Mouse (Mus musculus) embryonic facial prominence, embryonic 12.5 days (tissue): ENCODE data around the gene Atp6v1a. TPM values are rescaled to one million over a fixed set of nuclear protein-coding genes. Genes with fewer than 3 reads are reported as not detected.

Experiments used
- ATAC-seq: fragments of 200-750 bp; cut with Nextera tagmentation; 2 replicates; pipeline ENCODE4 v1.8.0; 2017; ENCODE audit not compliant: insufficient number of reproducible peaks, insufficient read depth, low FRiP score, low TSS enrichment
- H3K27ac ChIP-seq: fragments of 300-500 bp; sonication (generic); 2 replicates; pipeline ENCODE4 v1.5.1; 2016; ENCODE audit warnings: mild to moderate bottlenecking
- H3K27me3 ChIP-seq: fragments of 300-500 bp; sonication (generic); 2 replicates; pipeline ENCODE4 v1.6.1; 2016; ENCODE audit warnings: mild to moderate bottlenecking, moderate library complexity
- H3K36me3 ChIP-seq: fragments of 300-500 bp; sonication (generic); 2 replicates; pipeline ENCODE4 v1.6.1; 2016; ENCODE audit warnings: mild to moderate bottlenecking
- H3K4me1 ChIP-seq: fragments of 300-500 bp; sonication (generic); 2 replicates; pipeline ENCODE4 v1.6.1; 2016
- H3K4me2 ChIP-seq: fragments of 300-500 bp; sonication (generic); replicated peaks from 2 replicates; pipeline ENCODE4 v1.6.1; 2016; ENCODE audit warnings: mild to moderate bottlenecking, moderate library complexity
- H3K4me3 ChIP-seq: fragments of 300-500 bp; sonication (generic); 2 replicates; pipeline ENCODE4 v1.5.1; 2016; ENCODE audit warnings: mild to moderate bottlenecking
- H3K9ac ChIP-seq: fragments of 300-500 bp; sonication (generic); 2 replicates; pipeline ENCODE4 v1.6.1; 2016; ENCODE audit warnings: mild to moderate bottlenecking, moderate library complexity
- H3K9me3 ChIP-seq: fragments of 300-500 bp; sonication (generic); 2 replicates; pipeline ENCODE4 v1.6.1; 2016; ENCODE audit warnings: mild to moderate bottlenecking, moderate library complexity
- WGBS: fragments of 180-500 bp; shearing (Covaris S2); methylation state at CpG from one replicate; pipeline ENCODE4 v1.1.7; 2016; 5-methylcytosine and 5-hydroxymethylcytosine counted together
- polyA plus RNA-seq: library from polyadenylated mRNA; unstranded; fragments of >200 nt; fragmentation: Nextera tagmentation; extraction: Ambion mirVana; gene quantifications from 2 replicates; pipeline ENCODE4 v1.2.1, GENCODE M21; 2016

Atp6v1a gene
- polyA plus RNA-seq, 1 experiment from 2014 or later, result 44.9 TPM

- no peaks in the 10 kb centered on the region for H3K27me3 ChIP-seq
- no peaks in the 10 kb centered on the region for H3K36me3 ChIP-seq
- H3K4me3 ChIP-seq, result no peak overlapping the region
- H3K9me3 ChIP-seq, result no peaks in the 10 kb centered on the region
- peaks cover 4% of the 10 kb centered on the region for H3K4me1 ChIP-seq
- no peak for ATAC-seq
- 86% methylated on average over 4 of the region's 4 CpGs for WGBS
- H3K27ac ChIP-seq, result no peak overlapping the region
- no peak overlapping the region for H3K4me2 ChIP-seq
- H3K9ac ChIP-seq, result no peak overlapping the region
Measured at GRCm38 (mm10) chr16:44168990-44169389, 29.5 kb upstream of the Atp6v1a start.

GRCm38 (mm10) chr16:44165182-44165581, 25.7 kb upstream of the Atp6v1a start:
- no peaks in the 10 kb centered on the region for H3K9me3 ChIP-seq
- H3K9ac ChIP-seq, result no peak overlapping the region
- H3K27me3 ChIP-seq, result no peaks in the 10 kb centered on the region
- H3K36me3 ChIP-seq, result 0 out of 2 replicates have a peak, but pooled peaks cover under 1% of the 10 kb centered on the region
- 50% methylated on average over 3 of the region's 3 CpGs for WGBS
- ATAC-seq, result no peak
- H3K4me3 ChIP-seq, result no peak overlapping the region
- no peak overlapping the region for H3K27ac ChIP-seq
- 0 out of 2 replicates have a peak, but pooled peaks cover 2% of the 10 kb centered on the region for H3K4me1 ChIP-seq
- no peak overlapping the region for H3K4me2 ChIP-seq

- no peak overlapping the region for H3K4me2 ChIP-seq
- no peaks in the 10 kb centered on the region for H3K27me3 ChIP-seq
- H3K4me3 ChIP-seq, result no peak overlapping the region
- ATAC-seq, result no peak
- H3K27ac ChIP-seq, result no peak overlapping the region
- 90% methylated on average over 2 of the region's 2 CpGs for WGBS
- peaks cover 6% of the 10 kb centered on the region; the same call in 1 of the 2 replicates for H3K36me3 ChIP-seq
- 0 out of 2 replicates have a peak, but pooled peaks cover 2% of the 10 kb centered on the region for H3K4me1 ChIP-seq
- H3K9ac ChIP-seq, result no peak overlapping the region
- no peaks in the 10 kb centered on the region for H3K9me3 ChIP-seq
Measured at GRCm38 (mm10) chr16:44163831-44164230, 24.3 kb upstream of the Atp6v1a start.

- peaks cover 16% of the 10 kb centered on the region; the same call in 1 of the 2 replicates for H3K36me3 ChIP-seq
- H3K4me1 ChIP-seq, result no peaks in the 10 kb centered on the region
- WGBS, result 91% methylated on average over 7 of the region's 7 CpGs
- H3K27ac ChIP-seq, result no peak overlapping the region
- H3K9ac ChIP-seq, result no peak overlapping the region
- no peak overlapping the region for H3K4me2 ChIP-seq
- H3K4me3 ChIP-seq, result no peak overlapping the region
- H3K27me3 ChIP-seq, result no peaks in the 10 kb centered on the region
- no peaks in the 10 kb centered on the region for H3K9me3 ChIP-seq
- no peak for ATAC-seq
Measured at GRCm38 (mm10) chr16:44159325-44159724, 19.8 kb upstream of the Atp6v1a start.

GRCm38 (mm10) chr16:44154497-44155057, 15.1 kb upstream of the Atp6v1a start:
- Histone ChIP-seq H3K27me3 (no peaks in the 10 kb centered on the region), H3K36me3 (peaks cover 10% of the 10 kb centered on the region; the same call in 1 of the 2 replicates), H3K9me3 (no peaks in the 10 kb centered on the region), H3K4me3 (no peak overlapping the region), H3K9ac (no peak overlapping the region), H3K4me2 (no peak overlapping the region), H3K27ac (no peak overlapping the region), H3K4me1 (no peaks in the 10 kb centered on the region)
- 65% methylated on average over 6 of the region's 6 CpGs for WGBS
- no peak for ATAC-seq

GRCm38 (mm10) chr16:44149002-44149767, 9.7 kb upstream of the Atp6v1a start:
- Histone ChIP-seq H3K27me3 (no peaks in the 10 kb centered on the region), H3K9me3 (no peaks in the 10 kb centered on the region), H3K27ac (no peak overlapping the region), H3K9ac (no peak overlapping the region), H3K36me3 (no peaks in the 10 kb centered on the region), H3K4me1 (no peaks in the 10 kb centered on the region), H3K4me2 (no peak overlapping the region), H3K4me3 (no peak overlapping the region)
- WGBS, result 93% methylated on average over 1 of the region's 1 CpGs
- ATAC-seq, result no peak

- H3K36me3 ChIP-seq, result no peaks in the 10 kb centered on the region
- WGBS, result 59% methylated on average over 6 of the region's 6 CpGs
- no peak overlapping the region for H3K9ac ChIP-seq
- no peak overlapping the region for H3K27ac ChIP-seq
- no peaks in the 10 kb centered on the region for H3K27me3 ChIP-seq
- H3K9me3 ChIP-seq, result no peaks in the 10 kb centered on the region
- H3K4me1 ChIP-seq, result peaks cover 10% of the 10 kb centered on the region
- H3K4me3 ChIP-seq, result peak overlapping the region; percentile 19; the same call in 1 of the 2 replicates
- ATAC-seq, result no peak
- peak overlapping the region; percentile 54 for H3K4me2 ChIP-seq
Measured at GRCm38 (mm10) chr16:44141483-44141882, 2.0 kb upstream of the Atp6v1a start.

- peak; percentile 65 for ATAC-seq
- H3K9me3 ChIP-seq, result no peaks in the 10 kb centered on the region
- H3K4me2 ChIP-seq, result peak overlapping the region; percentile 54
- H3K9ac ChIP-seq, result peak overlapping the region; percentile 95
- peaks cover 10% of the 10 kb centered on the region for H3K4me1 ChIP-seq
- no peaks in the 10 kb centered on the region for H3K36me3 ChIP-seq
- H3K27me3 ChIP-seq, result no peaks in the 10 kb centered on the region
- H3K4me3 ChIP-seq, result peak overlapping the region; percentile 93
- WGBS, result 1% methylated on average over 43 of the region's 44 CpGs
- peak overlapping the region; percentile 97 for H3K27ac ChIP-seq
Measured at GRCm38 (mm10) chr16:44140186-44140787, 782 bp upstream of the Atp6v1a start.

GRCm38 (mm10) chr16:44138979-44139535, 448 bp downstream of the Atp6v1a start:
- H3K36me3 ChIP-seq, result no peaks in the 10 kb centered on the region
- H3K4me1 ChIP-seq, result peaks cover 10% of the 10 kb centered on the region
- peak overlapping the region; percentile 93 for H3K4me3 ChIP-seq
- H3K9me3 ChIP-seq, result no peaks in the 10 kb centered on the region
- peak overlapping the region; percentile 95 for H3K9ac ChIP-seq
- no peaks in the 10 kb centered on the region for H3K27me3 ChIP-seq
- peak overlapping the region; percentile 96 for H3K4me2 ChIP-seq
- under 1% methylated on average over 25 of the region's 25 CpGs for WGBS
- ATAC-seq, result peak; percentile 82
- H3K27ac ChIP-seq, result peak overlapping the region; percentile 97

GRCm38 (mm10) chr16:44138377-44138978, 1.0 kb downstream of the Atp6v1a start:
- no peaks in the 10 kb centered on the region for H3K9me3 ChIP-seq
- peak overlapping the region; percentile 96 for H3K4me2 ChIP-seq
- peaks cover 10% of the 10 kb centered on the region for H3K4me1 ChIP-seq
- peak; percentile 25 for ATAC-seq
- WGBS, result 2% methylated on average over 24 of the region's 24 CpGs
- no peaks in the 10 kb centered on the region for H3K27me3 ChIP-seq
- H3K9ac ChIP-seq, result peak overlapping the region; percentile 77
- no peaks in the 10 kb centered on the region for H3K36me3 ChIP-seq
- H3K4me3 ChIP-seq, result peak overlapping the region; percentile 93
- peak overlapping the region; percentile 97 for H3K27ac ChIP-seq

- H3K27me3 ChIP-seq, result no peaks in the 10 kb centered on the region
- H3K27ac ChIP-seq, result no peak overlapping the region
- WGBS, result 84% methylated on average over 6 of the region's 6 CpGs
- no peak overlapping the region for H3K4me3 ChIP-seq
- H3K4me2 ChIP-seq, result no peak overlapping the region
- H3K36me3 ChIP-seq, result no peaks in the 10 kb centered on the region
- no peaks in the 10 kb centered on the region for H3K9me3 ChIP-seq
- peaks cover 7% of the 10 kb centered on the region for H3K4me1 ChIP-seq
- no peak overlapping the region for H3K9ac ChIP-seq
- ATAC-seq, result no peak
Measured at GRCm38 (mm10) chr16:44136511-44137021, 2.9 kb downstream of the Atp6v1a start.
